Mouse (Mus musculus): ENCODE data around the gene Zfp605.
A peak's percentile ranks its signal among the peaks of the same experiment; 100 is the strongest.
"Not testable (repeated sequence)": the region's sequence is repeated elsewhere in the genome, so short reads cannot be mapped to it uniquely, and the experiment has no call there.

Gene Zfp605

DNA sequence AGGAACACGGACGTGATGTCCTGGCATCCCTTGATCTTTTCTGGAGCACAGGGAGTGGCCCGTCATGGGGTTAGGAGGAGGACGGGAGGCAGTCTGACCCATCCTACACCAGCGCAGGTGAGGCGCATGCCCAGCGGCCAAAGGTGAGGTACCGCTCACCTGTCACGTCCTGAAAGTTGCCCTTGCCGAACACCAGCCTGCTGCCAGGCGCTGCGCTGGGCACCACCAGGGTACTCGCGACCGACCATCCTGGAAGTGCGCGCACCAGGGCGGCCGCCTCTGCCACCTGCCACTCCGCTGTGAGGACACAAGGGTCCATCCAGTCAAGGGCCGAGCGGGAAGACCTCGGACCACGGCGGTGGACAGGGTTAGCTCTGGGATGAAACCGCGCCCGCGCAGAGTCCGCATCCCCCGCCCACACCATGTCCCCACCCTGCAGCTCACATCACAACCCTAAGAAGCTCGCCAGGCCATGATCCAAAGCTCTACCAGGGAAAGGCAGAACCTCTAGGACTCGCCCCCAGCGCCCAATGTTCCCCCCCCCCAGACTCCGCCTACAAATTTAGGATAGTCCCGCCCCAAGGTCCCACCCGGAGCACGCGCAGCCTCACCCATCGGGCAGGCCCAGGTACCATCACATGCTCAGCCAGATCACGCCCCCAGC lies 2.9 kb upstream of the Zfp605 start:
- DNase-seq (ENCODE audit: low spot score in 2 of 2): peak in 1 of 2 experiments; percentile 44

DNA sequence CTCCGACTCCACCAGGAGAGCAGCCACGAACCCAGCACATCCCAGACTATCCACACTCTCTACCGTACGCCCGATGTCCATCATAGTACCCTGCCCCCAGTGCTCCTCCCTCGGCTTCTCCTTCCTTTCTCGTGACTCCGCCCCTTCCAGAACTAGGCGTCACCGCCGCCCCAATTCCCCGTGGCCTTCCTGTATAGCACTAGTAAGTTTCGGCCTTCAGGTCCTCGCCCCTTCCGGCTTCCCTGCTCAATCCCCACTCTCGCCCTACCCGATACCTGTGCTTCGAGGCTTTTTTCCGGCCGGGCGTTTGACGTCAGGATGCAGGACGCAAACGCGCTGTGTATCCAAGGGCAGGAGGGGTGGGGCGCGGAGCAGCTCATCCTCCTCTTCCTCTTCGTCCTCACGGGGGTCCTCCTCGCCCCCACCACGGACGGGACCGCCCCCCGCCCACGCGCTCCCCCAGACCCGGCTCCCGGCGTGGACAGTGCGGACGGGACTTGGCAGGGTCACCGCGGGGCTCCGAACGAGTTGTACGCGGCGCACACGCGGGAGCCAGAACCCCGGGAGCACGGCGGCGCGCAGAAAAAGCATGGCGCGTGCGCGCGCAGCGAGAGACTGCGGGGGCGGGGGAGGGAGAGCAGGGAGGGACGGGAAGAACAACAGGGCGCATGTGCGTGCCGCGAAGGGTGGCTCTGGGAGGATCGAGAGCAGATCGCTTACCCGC lies 2.1 kb upstream of the Zfp605 start, which contains the start of gene Gtpbp6:
TSS of gene Gtpbp6 (minus strand) at position 617 of the 724 bp plus-strand sequence.
- peak; percentile 93 to 94 for DNase-seq (ENCODE audit: low spot score in 2 of 2)

DNA sequence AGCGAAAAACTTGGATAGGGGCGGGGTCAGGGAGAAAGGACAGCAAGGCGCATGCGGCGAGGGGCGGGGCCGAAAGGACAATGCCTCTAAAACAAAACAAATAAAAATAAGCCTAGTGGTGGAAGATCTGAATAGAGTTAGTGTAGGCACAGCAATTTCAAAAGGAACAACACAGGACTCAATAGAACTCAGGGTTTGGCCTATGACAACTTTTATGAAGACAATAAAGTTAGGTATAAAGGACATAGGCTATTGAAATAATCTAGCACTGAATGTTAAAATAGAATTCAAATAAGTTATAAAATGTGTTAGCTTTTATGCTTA lies 1.6 kb upstream of the Zfp605 start:
- DNase-seq (ENCODE audit: low spot score in 2 of 2): no peak

DNA sequence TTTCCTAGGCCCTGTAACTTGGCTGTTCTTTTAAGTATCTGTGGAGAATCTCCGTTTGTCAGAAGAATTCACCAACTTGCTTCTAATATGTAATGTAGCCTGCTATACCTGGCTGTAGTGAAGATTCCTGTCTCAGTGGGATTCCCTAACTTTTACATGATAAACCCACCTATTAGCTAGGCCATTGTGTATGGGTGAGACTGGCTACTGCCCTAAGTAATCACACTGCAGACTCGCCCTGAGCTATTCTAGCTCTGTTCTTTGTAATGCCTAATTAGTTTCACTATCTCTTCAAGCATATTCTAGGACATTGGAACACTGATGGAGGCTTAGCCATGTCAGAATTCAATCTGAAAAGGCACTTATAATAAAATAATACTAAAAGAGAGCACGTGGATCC lies 12.5 kb downstream of the Zfp605 start:
- not testable (repeated sequence) for DNase-seq (ENCODE audit: low spot score in 2 of 2)

DNA sequence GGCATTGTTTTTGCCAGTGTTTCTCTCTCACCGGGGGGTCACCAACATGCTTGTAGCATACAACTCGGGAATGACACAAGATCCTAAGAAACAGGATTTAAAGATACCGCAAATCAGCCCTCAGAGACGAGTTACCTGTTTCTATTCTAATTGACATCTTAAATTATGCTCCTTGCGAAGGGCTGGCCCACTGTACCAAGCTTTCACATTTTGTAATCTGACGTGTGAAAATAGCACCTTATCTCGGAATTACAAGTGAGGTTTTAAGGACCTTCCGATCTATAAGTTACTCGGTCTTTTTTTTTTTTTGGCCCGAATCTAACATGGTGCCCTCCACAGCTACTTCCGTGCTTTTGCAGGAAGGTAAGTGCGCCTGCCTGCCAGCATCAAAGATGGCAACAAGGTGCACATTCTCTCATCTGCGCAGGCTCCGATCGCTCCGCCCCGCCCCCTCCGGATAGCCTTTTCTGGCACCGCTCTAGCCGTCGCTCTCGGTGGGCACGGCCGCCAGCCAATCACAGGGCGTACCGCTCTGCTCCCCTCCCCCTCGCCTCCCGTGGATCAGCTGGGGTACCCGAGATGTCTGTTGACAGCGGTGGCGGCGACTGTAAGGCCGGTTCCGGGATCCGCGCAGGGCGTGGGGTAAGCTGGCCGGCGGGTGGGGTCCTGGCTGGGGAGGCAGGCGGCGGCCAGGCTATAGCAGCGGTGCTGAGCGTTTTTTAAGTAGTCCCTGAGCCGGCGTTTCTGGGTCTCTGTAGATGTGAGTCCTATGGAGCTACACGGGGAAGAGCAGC lies 25.6 kb downstream of the Zfp605 start, which contains the start of gene Chfr:
TSS of gene Chfr (plus strand) at position 550 of the 794 bp plus-strand sequence.
- DNase-seq (ENCODE audit: low spot score in 2 of 2): peak; percentile 99 to 100

DNA sequence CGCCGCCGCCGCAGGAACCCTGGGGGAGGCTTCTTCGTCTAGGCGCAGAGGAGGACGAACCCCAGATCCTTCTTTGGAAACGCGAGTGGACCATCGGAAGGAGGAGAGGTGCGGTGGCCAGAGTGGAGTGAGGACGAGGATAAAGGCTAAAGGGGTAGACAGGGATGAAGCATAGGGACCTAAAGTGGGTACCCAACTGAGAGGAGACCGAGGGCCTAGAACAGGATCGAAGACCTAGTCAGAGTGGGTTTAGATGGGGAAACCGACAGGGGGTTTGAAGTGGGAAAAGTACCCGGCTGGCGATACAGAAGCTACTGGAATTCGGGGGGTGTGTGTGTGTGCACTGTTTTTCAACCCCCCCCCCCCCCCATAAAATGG lies 26.2 kb downstream of the Zfp605 start:
- no peak for DNase-seq (ENCODE audit: low spot score in 2 of 2)

DNA sequence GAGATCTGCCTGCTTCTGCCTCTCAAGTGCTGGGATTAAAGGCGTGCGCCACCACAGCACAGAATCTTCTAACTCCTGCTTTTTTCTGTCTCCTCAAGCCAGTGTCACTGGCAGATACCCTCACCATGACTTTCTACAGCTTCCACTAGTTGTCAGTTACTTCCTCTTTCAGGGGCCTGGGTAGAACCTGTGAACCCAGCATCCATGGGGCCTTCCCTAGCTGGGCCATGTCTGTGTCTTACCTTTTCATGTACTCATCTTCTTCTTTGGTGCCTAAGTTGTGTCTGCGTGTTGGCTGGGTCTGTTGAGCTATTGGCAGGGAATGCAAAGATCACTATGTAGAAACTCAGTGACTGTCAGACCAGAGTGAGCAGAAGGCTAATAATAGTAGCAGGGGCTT lies 27.9 kb downstream of the Zfp605 start:
- no peak for DNase-seq (ENCODE audit: low spot score in 2 of 2)

DNA sequence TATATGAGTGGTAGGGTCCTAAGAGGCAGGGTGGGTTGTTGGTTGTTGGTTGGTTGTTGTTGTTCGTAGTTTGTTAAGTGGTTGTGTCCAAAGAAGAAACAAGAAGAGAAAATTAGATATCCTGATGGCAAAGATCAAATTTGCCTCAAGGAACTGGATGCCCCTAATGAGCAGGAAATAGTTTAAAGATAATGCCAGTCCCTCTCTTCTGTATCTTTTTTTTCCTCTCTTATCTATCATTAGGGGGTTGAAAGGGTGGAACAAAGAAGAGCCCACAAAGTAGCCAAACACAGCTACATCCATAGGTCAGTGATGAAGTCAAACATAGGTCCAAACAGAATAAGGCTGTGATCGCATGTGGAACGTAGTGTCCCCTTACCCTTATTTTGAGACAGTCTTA lies 29.4 kb downstream of the Zfp605 start:
- DNase-seq (ENCODE audit: low spot score in 2 of 2): no peak

DNA sequence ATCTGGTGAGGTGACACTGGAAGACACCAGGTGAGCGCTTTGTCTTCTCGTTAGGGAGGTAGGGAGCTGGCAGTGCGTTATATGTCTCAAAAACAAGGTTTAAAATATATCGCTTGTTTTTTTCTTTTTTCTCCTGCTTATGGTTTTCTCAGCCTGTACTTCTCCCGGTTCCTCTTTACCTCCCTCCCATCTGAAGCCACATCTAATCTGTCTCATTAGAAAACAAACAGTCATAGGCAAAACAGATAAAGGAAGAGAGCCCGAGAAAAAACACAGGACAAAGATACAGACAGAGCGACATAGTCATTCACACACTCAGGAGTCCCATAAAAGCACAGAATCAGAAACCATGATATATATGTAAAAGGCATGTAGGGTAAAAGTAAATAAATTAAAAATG lies 30.5 kb downstream of the Zfp605 start:
- no peak for DNase-seq (ENCODE audit: low spot score in 2 of 2)

DNA sequence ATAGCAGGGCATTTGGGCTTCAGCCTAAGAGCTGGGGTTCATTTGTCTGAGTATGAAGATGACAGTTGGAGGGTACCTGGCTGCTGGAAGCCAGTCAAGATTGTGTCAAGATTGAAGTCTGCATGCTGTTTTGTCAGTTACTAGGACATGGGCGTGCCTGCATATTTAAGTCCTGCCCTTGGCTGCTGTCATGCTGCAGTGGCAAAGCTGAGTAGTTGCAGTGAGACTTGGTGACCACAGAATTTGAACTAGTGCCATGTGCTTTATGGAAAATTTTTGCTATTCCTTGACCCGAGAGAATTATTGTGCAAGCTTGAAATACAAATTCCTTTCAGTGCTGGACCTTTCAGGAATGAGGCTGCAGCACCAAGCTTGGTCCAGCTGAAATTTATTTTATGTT lies 32.4 kb downstream of the Zfp605 start:
- no peak for DNase-seq (ENCODE audit: low spot score in 2 of 2)

DNA sequence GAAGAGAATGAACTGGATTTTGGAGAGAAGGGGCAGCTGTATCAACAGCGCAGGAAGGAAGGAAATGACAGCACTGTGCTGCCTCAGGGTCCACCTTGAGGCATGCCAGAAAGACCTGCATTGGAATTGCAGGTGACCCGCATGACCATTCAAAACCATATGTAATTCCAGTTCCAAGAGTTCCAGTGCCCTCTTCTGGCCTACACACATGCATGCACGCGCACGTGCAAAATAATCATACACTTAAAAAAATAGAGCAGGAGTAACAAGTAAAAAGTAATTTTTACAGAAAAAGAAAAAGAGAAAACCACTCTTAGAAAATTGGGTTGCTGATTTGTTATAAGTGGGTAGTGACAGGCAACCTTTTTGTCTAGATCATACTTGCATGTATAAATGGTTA lies 33.1 kb downstream of the Zfp605 start:
- no peak for DNase-seq (ENCODE audit: low spot score in 2 of 2)

DNA sequence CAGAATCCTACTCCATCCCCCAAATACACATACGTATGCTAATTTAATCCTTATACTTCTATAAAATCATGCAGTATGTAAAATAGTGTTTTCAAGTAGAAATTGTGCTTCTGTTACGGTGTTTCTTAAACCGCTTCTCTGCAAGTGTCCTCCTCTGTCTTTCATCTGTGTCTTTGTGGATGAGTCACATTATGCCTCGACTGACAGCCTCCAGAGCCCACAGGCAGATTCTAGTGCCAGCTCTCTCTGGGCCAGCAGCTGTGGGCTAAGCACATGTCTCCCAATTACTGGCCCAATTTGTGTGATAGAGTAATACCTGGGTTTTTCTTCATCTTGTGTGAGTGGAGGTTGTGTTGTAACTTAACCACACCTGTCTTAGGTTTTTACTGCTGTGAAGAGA lies 59.5 kb downstream of the Zfp605 start:
- no peak for DNase-seq (ENCODE audit: low spot score in 2 of 2)

DNA sequence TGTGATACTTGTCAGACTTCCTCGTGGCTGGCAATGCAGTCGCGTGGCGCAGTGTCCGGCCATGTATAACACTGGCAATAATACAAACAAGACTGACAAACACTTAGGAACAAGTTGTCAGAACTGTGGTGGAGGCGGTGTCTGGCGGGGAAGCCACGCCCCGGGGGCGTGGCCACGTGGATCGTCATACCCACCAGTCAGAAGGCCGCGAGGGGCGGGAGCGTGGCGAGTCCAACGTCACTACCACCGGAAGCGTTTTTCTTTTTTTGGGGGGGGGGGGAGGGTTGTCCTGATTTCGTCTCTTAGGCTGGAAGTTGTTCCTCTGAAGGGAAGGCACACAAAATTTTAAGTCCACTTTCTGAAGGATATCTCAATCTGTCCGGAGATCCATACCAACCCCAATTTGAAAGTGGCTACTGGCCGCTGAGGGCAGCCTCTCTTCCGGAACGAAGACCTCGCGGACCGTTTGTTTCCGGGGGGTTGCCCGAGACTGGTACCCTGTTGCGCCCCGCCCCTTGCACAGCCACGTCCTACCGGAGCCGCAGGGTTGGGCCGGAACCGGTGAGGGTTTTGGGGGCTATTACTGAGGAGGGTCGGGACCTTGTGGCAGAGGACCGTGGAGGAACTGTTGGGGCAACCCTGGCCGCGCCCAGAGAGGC lies 66.6 kb downstream of the Zfp605 start, which contains the start of gene Golga3:
TSS of gene Golga3 (plus strand) at position 340 of the 659 bp plus-strand sequence.
- peak; percentile 84 to 90 for DNase-seq (ENCODE audit: low spot score in 2 of 2)

DNA sequence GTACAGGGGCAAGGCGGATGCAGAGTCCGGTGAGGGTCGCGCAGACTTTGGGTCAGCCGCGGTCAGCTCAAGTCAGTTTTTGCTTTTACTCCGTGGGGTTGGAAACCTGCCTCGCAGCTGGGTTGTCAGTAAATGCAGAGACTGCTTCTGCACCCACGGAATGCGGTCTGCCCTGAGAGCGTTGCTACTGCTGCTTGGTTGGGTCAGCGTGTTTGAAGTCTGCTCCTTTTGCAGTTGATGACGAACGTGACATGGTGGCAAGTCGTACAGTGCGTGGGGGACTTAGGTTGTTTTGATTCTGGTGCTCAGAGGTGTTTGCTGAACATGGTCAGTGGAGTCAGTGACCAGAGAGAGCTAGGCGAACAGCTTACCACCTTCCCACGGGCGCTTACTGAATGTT lies 67.1 kb downstream of the Zfp605 start:
- DNase-seq (ENCODE audit: low spot score in 2 of 2): no peak

DNA sequence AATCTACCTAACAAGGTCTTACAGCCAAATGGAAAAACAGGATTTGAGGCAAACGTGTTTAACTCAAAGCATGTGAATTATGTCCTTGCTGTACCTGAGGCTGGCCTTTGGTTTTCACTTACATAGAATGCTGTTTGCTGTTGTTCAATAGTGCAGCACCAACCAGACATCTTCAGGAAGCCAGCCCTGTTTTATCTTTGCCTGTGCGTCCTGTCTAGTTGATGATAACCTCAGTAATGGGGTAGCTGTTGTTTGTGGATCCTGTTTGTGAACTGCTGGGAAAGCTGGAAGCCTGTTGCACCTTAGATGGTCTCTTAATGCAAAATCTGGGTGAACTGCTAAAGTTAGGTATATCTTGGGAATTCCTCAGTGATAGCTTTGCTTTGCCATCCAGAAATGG lies 68.7 kb downstream of the Zfp605 start:
- DNase-seq (ENCODE audit: low spot score in 2 of 2): no peak

Data from frontal cortex, postnatal 36 days (tissue).